Mouse (Mus musculus) neural tube, embryonic 12.5 days (tissue): ENCODE results near the gene Adcy10. TPM values are rescaled to one million over a fixed set of nuclear protein-coding genes. Genes with fewer than 3 reads are reported as not detected.

Experiments
- ATAC-seq: fragments of 200-750 bp; cut with Nextera tagmentation; 2 replicates; pipeline ENCODE4 v1.8.0; 2017; ENCODE audit warnings: low read depth, mild to moderate bottlenecking, moderate TSS enrichment, moderate library complexity; ENCODE audit not compliant: low FRiP score
- H3K27ac ChIP-seq: fragments of 300-500 bp; sonication (generic); 2 replicates; pipeline ENCODE4 v1.5.1; 2016
- H3K27me3 ChIP-seq: fragments of 300-500 bp; sonication (generic); replicated peaks from 2 replicates; pipeline ENCODE4 v1.6.1; 2016; ENCODE audit warnings: mild to moderate bottlenecking
- H3K36me3 ChIP-seq: fragments of 300-500 bp; sonication (generic); 2 replicates; pipeline ENCODE4 v1.6.1; 2016; ENCODE audit warnings: mild to moderate bottlenecking
- H3K4me1 ChIP-seq: fragments of 300-500 bp; sonication (generic); 2 replicates; pipeline ENCODE4 v1.6.1; 2016
- H3K4me2 ChIP-seq: fragments of 300-500 bp; sonication (generic); replicated peaks from 2 replicates; pipeline ENCODE4 v1.6.1; 2016; ENCODE audit warnings: mild to moderate bottlenecking
- H3K4me3 ChIP-seq: fragments of 300-500 bp; sonication (generic); 2 replicates; pipeline ENCODE4 v1.5.1; 2016
- H3K9ac ChIP-seq: fragments of 300-500 bp; sonication (generic); 2 replicates; pipeline ENCODE4 v1.6.1; 2016; ENCODE audit warnings: mild to moderate bottlenecking
- H3K9me3 ChIP-seq: fragments of 300-500 bp; sonication (generic); 2 replicates; pipeline ENCODE4 v1.6.1; 2016; ENCODE audit warnings: mild to moderate bottlenecking
- WGBS: fragments of 180-500 bp; shearing (Covaris S2); methylation state at CpG from one replicate; pipeline ENCODE4 v1.1.7; 2016; 5-methylcytosine and 5-hydroxymethylcytosine counted together
- polyA plus RNA-seq: library from polyadenylated mRNA; unstranded; fragments of >200 nt; fragmentation: Nextera tagmentation; extraction: Ambion mirVana; gene quantifications from 2 replicates; pipeline ENCODE4 v1.2.1, GENCODE M21; 2016

The Adcy10 gene
- polyA plus RNA-seq, 1 experiment from 2014 or later: 0.25 TPM

DNA sequence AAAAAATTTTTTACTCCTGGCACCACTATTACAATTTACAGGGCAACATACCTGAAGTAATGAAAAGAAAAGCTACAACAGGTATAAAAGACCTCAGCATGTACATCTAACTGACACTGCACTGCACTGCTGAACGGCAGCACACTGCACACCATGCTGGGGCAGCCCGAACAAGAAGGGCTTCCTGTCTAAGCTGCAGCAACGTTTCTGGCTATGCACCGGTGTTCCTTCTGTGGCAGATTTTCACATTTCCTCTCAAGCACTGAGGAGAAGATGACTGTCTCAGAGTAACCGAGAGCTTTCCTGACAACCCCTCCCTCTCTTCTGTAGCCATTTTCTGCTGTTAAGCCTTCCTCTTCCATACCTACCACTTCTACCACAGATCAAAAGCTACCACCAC, 127.7 kb downstream of the Adcy10 start:
- no peak overlapping the region for H3K4me3 ChIP-seq
- H3K27me3 ChIP-seq: no peaks in the 10 kb centered on the region
- peaks cover 14% of the 10 kb centered on the region for H3K4me1 ChIP-seq
- peaks cover 9% of the 10 kb centered on the region; the same call in 1 of the 2 replicates for H3K9me3 ChIP-seq
- H3K36me3 ChIP-seq: peaks cover 20% of the 10 kb centered on the region
- H3K4me2 ChIP-seq: no peak overlapping the region
- 72% methylated on average over 5 of the region's 5 CpGs for WGBS
- H3K9ac ChIP-seq: no peak overlapping the region
- no peak overlapping the region for H3K27ac ChIP-seq
- ATAC-seq: no peak

DNA sequence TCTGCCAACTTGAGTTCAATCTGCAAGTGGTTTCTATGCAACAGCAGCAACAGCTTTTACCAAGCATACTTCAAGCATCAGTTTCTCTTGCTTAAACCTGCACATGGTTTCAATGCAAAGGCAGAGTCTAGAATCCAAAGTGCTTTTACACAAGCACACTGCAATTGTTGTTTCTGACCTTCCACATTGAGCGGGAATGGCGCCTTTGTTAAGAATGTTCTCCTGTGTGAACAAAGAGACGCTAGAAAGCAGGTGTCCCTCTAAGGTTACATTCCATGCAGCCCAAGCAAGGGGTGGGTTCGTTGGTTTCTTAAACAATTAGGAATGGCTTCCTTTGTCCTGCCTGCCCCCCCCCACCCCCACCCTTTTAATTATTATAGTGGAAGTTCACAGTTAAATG, 128.9 kb downstream of the Adcy10 start:
- Histone ChIP-seq H3K36me3 (peaks cover 14% of the 10 kb centered on the region), H3K27me3 (no peaks in the 10 kb centered on the region), H3K4me1 (peaks cover 22% of the 10 kb centered on the region), H3K9me3 (peaks cover 9% of the 10 kb centered on the region; the same call in 1 of the 2 replicates), H3K4me3 (no peak overlapping the region), H3K9ac (no peak overlapping the region), H3K4me2 (no peak overlapping the region), H3K27ac (no peak overlapping the region)
- 72% methylated on average over 4 of the region's 4 CpGs for WGBS
- no peak for ATAC-seq

DNA sequence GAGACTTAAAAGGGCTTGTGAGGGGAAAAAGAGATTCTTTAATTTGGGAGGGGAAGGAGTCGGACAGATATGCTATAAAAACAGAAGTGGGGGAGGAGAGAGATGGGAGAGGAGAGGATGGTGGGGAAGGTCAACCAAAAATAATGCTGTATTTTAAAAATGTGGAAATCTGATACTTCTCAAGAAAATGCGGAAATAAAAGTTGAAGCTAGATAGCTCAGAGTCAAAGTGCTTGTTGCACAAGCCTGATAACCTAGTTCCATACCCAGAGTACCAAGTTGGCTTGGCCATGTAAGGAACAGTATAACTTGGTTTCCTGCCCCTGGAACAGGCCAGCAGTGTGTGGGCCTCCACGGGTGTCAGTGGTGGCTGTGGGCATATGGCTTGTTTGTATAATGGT, 129.8 kb downstream of the Adcy10 start:
- ATAC-seq: no peak
- Histone ChIP-seq H3K27ac (no peak overlapping the region), H3K9ac (no peak overlapping the region), H3K36me3 (peaks cover 14% of the 10 kb centered on the region), H3K9me3 (peaks cover 9% of the 10 kb centered on the region; the same call in 1 of the 2 replicates), H3K4me1 (peaks cover 22% of the 10 kb centered on the region), H3K27me3 (no peaks in the 10 kb centered on the region), H3K4me2 (no peak overlapping the region), H3K4me3 (no peak overlapping the region)
- WGBS: 93% methylated on average over 3 of the region's 3 CpGs

DNA sequence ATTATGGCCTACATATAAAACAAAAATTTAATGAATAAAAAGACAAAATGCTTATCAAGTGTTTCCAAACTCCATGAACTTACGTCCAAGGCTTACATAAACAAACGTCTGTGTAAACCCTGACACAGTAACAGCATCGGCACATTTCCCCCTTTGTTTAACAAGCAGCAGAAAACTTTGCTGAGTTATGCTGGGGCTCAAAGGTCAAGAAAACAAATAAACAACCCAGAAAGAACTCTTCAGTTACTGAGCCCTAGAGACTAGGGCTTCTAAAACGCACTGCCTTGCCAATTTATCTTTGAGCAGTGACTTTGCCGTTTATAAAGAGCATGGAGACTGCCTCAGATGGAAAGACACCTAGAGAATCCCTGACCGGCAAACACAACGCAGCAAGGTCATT, 131.7 kb downstream of the Adcy10 start:
- H3K36me3 ChIP-seq: peaks cover 14% of the 10 kb centered on the region
- no peaks in the 10 kb centered on the region for H3K27me3 ChIP-seq
- no peak overlapping the region for H3K4me3 ChIP-seq
- ATAC-seq: no peak
- WGBS: 41% methylated on average over 7 of the region's 7 CpGs
- no peak overlapping the region for H3K4me2 ChIP-seq
- H3K9ac ChIP-seq: no peak overlapping the region
- no peak overlapping the region for H3K27ac ChIP-seq
- H3K9me3 ChIP-seq: peaks cover 9% of the 10 kb centered on the region; the same call in 1 of the 2 replicates
- H3K4me1 ChIP-seq: peaks cover 17% of the 10 kb centered on the region

DNA sequence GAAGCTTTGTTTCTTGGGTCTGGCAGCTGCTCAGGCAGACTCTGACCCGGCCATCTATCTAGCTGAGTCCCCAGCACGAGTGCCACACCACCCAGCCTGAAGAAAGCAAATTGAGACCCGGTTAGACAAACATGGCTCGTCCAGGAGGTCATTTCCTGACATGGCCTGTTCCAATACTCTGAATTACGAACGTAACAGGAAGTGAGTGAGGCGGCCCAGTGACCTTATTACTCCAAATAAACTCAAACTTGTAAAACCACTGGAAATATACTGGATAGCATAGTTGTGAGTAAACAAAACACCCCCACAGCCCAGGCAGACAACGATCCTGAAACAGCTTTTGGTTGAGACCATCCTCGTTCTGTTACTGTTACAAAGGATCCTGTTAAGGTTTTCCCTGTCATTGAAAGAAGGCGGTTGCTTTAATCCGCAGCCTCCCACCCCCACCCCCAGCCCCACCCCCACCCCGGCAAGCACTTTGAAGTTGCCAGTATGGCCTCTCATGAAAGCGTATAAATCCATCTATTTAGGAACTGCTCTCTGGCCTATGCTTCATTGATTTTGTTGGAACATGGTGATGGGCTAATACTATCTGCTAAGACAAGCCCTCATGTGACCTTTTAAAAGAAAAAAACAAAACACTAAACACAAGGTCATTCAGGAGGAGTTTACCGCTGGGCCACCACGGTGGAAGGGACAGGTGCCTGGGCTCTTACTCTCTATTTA, 132.3 kb downstream of the Adcy10 start:
- peaks cover 14% of the 10 kb centered on the region for H3K36me3 ChIP-seq
- peak; percentile 34 for ATAC-seq
- H3K4me2 ChIP-seq: peak overlapping the region; percentile 27
- H3K27me3 ChIP-seq: no peaks in the 10 kb centered on the region
- no peak overlapping the region for H3K9ac ChIP-seq
- WGBS: 13% methylated on average over 15 of the region's 15 CpGs
- no peak overlapping the region for H3K4me3 ChIP-seq
- no peak overlapping the region for H3K27ac ChIP-seq
- H3K9me3 ChIP-seq: peaks cover 9% of the 10 kb centered on the region; the same call in 1 of the 2 replicates
- H3K4me1 ChIP-seq: peaks cover 17% of the 10 kb centered on the region

DNA sequence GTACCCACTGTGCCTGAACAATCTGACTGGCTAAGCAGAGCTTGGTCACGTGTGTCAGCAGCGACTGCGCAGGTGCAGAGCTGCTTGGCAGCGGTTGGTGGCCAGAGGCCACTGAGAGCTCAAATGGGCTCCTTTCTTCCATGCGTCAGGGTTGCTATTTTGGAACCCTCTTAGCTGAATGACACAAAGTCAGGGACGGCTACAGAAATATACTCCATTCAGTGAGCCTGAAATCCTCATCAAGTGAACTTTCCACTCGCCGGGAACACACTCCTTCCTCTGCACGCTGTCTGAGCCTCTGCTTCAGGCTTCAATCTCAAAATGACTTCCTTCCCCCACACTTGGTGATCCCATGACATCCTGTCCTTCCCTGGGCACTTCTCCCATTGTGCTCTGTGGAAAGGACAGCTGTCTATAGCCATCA, 133.2 kb downstream of the Adcy10 start:
- no peaks in the 10 kb centered on the region for H3K27me3 ChIP-seq
- H3K9me3 ChIP-seq: peaks cover 9% of the 10 kb centered on the region; the same call in 1 of the 2 replicates
- H3K4me2 ChIP-seq: no peak overlapping the region
- WGBS: 62% methylated on average over 9 of the region's 9 CpGs
- peaks cover 17% of the 10 kb centered on the region for H3K4me1 ChIP-seq
- no peak overlapping the region for H3K9ac ChIP-seq
- no peak overlapping the region for H3K4me3 ChIP-seq
- no peak overlapping the region for H3K27ac ChIP-seq
- ATAC-seq: peak; percentile 15; the same call in 1 of the 2 replicates
- H3K36me3 ChIP-seq: peaks cover 14% of the 10 kb centered on the region

DNA sequence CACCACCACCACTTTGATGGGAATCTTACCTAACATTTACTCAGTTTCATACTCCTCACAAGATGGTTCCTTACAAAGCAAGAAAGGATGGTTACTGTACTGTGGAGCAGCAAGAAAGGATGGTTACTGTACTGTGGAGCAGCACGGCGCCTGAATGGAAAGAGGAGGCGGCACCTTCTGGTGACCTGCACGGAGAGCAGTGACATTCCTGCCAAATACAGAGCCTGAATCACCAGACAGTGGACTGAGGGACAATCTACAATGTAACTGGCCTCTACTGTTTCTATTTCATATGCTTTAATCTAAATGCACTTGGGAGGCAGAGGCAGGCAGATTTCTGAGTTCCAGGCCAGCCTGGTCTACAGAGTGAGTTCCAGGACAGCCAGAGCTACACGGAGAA, 140.1 kb downstream of the Adcy10 start:
- no peaks in the 10 kb centered on the region for H3K36me3 ChIP-seq
- ATAC-seq: no peak
- H3K4me3 ChIP-seq: no peak overlapping the region
- no peaks in the 10 kb centered on the region for H3K27me3 ChIP-seq
- 89% methylated on average over 5 of the region's 5 CpGs for WGBS
- no peak overlapping the region for H3K27ac ChIP-seq
- H3K4me2 ChIP-seq: no peak overlapping the region
- H3K9me3 ChIP-seq: no peaks in the 10 kb centered on the region
- H3K4me1 ChIP-seq: peaks cover 11% of the 10 kb centered on the region
- H3K9ac ChIP-seq: no peak overlapping the region

DNA sequence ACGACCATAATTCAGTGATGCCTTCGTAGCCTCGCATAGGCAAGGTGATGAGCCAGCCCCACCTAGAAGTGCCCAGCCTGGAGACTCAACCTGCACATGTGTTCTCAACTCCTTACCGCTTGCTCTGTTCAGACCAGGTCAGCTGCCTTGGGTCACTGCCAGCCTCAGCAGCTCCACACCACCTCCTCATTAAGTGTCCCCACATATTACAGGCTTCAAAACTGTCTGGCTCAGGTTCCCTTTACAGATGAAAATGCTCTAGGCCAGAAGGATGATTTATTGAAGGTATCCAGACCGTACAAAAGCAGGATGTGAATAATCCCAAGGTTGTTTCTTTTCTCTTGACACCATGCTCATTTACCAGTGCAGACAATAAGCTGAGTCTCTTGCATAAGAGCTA, 140.9 kb downstream of the Adcy10 start:
- 72% methylated on average over 5 of the region's 5 CpGs for WGBS
- H3K4me3 ChIP-seq: no peak overlapping the region
- H3K27ac ChIP-seq: no peak overlapping the region
- no peaks in the 10 kb centered on the region for H3K27me3 ChIP-seq
- no peaks in the 10 kb centered on the region for H3K9me3 ChIP-seq
- H3K4me2 ChIP-seq: no peak overlapping the region
- no peak for ATAC-seq
- no peaks in the 10 kb centered on the region for H3K36me3 ChIP-seq
- no peak overlapping the region for H3K9ac ChIP-seq
- H3K4me1 ChIP-seq: peaks cover 15% of the 10 kb centered on the region

Other genes with a start within 250 kb of the Adcy10 start
- 108 TPM in 2 replicates for gene Tiprl, start 248.2 kb upstream of the Adcy10 start, polyA plus RNA-seq
- gene Gpr161, start 189.4 kb upstream of the Adcy10 start, polyA plus RNA-seq: 3.0 and 3.1 TPM in 2 replicates
- 10.9 and 12.6 TPM in 2 replicates for gene Dcaf6, start 24.7 kb upstream of the Adcy10 start, polyA plus RNA-seq
- 141 and 145 TPM in 2 replicates for gene Mpc2, start 24.5 kb upstream of the Adcy10 start, polyA plus RNA-seq
- 140 and 147 TPM in 2 replicates for gene Mpzl1, start 149.4 kb downstream of the Adcy10 start, polyA plus RNA-seq
- 13.8 and 15.2 TPM in 2 replicates for gene Rcsd1, start 224.6 kb downstream of the Adcy10 start, polyA plus RNA-seq